Mouse (Mus musculus): ENCODE results near the gene 9130230L23Rik. TPM values are rescaled to one million over a fixed set of nuclear protein-coding genes. Genes with fewer than 3 reads are reported as not detected.

Gene 9130230L23Rik
- not detected in 2 replicates for polyA plus RNA-seq (2012)

GRCm38 (mm10) chr5:66004134-66004925 is at the start of gene 9130230L23Rik:
9130230L23Rik (minus strand) TSS chr5:66004285.
- TF ChIP-seq GATA1 (IDR thresholded peaks at IDR 0.05; ENCODE audit: low read length) = no peak

GRCm38 (mm10) chr5:66052777-66053548 is 48.9 kb upstream of the 9130230L23Rik start:
- no peak for TF ChIP-seq GATA1 (IDR thresholded peaks at IDR 0.05; ENCODE audit: low read length)

GRCm38 (mm10) chr5:66050841-66051240 is 46.8 kb upstream of the 9130230L23Rik start:
- no peak for TF ChIP-seq GATA1 (IDR thresholded peaks at IDR 0.05; ENCODE audit: low read length)

- no peak for TF ChIP-seq GATA1 (IDR thresholded peaks at IDR 0.05; ENCODE audit: low read length)
These were observed 42.3 kb upstream of the 9130230L23Rik start for GRCm38 (mm10) chr5:66046356-66046755.

GRCm38 (mm10) chr5:66043897-66044296 is 39.8 kb upstream of the 9130230L23Rik start:
- TF ChIP-seq GATA1 (IDR thresholded peaks at IDR 0.05; ENCODE audit: low read length) = no peak

- TF ChIP-seq GATA1 (IDR thresholded peaks at IDR 0.05; ENCODE audit: low read length) = no peak
These were observed 38.7 kb upstream of the 9130230L23Rik start for GRCm38 (mm10) chr5:66042651-66043340.

- no peak for TF ChIP-seq GATA1 (IDR thresholded peaks at IDR 0.05; ENCODE audit: low read length)
These were observed 36.7 kb upstream of the 9130230L23Rik start for GRCm38 (mm10) chr5:66040744-66041279.

GRCm38 (mm10) chr5:66039813-66040212 is 35.7 kb upstream of the 9130230L23Rik start:
- no peak for TF ChIP-seq GATA1 (IDR thresholded peaks at IDR 0.05; ENCODE audit: low read length)

- TF ChIP-seq GATA1 (IDR thresholded peaks at IDR 0.05; ENCODE audit: low read length) = no peak
These were observed 33.0 kb upstream of the 9130230L23Rik start for GRCm38 (mm10) chr5:66037066-66037465.

- TF ChIP-seq GATA1 (IDR thresholded peaks at IDR 0.05; ENCODE audit: low read length) = no peak
These were observed 32.5 kb upstream of the 9130230L23Rik start for GRCm38 (mm10) chr5:66036440-66037054.

GRCm38 (mm10) chr5:66034375-66035195 is 30.5 kb upstream of the 9130230L23Rik start:
- TF ChIP-seq GATA1 (IDR thresholded peaks at IDR 0.05; ENCODE audit: low read length) = no peak

GRCm38 (mm10) chr5:66032826-66033225 is 28.7 kb upstream of the 9130230L23Rik start:
- no peak for TF ChIP-seq GATA1 (IDR thresholded peaks at IDR 0.05; ENCODE audit: low read length)

- no peak for TF ChIP-seq GATA1 (IDR thresholded peaks at IDR 0.05; ENCODE audit: low read length)
These were observed 27.6 kb upstream of the 9130230L23Rik start for GRCm38 (mm10) chr5:66031699-66032098.

- no peak for TF ChIP-seq GATA1 (IDR thresholded peaks at IDR 0.05; ENCODE audit: low read length)
These were observed 24.1 kb upstream of the 9130230L23Rik start for GRCm38 (mm10) chr5:66028232-66028631.

All from G1E-ER4 (cell line).